Mouse (Mus musculus): Measurements from ENCODE around the gene Clstn2. TPM values are rescaled to one million over a fixed set of nuclear protein-coding genes. Genes with fewer than 3 reads are reported as not detected.

The Clstn2 gene
- polyA plus RNA-seq, 1 experiment from 2014 or later, result 1.4 TPM

DNA sequence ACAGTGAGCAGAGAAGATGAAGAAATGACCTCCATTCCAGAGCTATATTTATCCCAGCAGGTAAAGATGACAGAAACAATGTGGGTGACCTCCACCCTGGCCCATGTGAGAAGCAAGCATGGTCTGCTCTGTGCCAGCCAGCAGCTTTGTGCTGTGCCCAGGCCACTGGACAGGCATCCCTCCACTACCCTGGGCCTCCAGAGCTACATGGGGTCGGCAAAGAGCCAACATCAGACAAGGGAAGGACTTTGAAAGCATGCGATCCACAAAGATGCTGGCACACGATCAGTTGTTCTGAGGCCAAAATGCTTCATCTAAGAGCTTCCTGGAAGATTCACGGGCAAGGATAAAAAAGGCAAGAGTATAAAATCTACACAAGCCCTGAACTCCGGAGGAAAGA, 36.6 kb downstream of the Clstn2 start:
- WGBS, result 82% methylated on average over 5 of the region's 5 CpGs
- no peaks in the 10 kb centered on the region for H3K9me3 ChIP-seq
- H3K4me3 ChIP-seq, result no peak overlapping the region
- no peak for DNase-seq (ENCODE audit: low spot score)
- H3K27ac ChIP-seq, result no peak overlapping the region
- no peaks in the 10 kb centered on the region for H3K27me3 ChIP-seq (ENCODE audit: insufficient read depth, poor library complexity, severe bottlenecking)
- no peaks in the 10 kb centered on the region for H3K36me3 ChIP-seq
- peaks cover 11% of the 10 kb centered on the region for H3K4me1 ChIP-seq (replicated peaks)

DNA sequence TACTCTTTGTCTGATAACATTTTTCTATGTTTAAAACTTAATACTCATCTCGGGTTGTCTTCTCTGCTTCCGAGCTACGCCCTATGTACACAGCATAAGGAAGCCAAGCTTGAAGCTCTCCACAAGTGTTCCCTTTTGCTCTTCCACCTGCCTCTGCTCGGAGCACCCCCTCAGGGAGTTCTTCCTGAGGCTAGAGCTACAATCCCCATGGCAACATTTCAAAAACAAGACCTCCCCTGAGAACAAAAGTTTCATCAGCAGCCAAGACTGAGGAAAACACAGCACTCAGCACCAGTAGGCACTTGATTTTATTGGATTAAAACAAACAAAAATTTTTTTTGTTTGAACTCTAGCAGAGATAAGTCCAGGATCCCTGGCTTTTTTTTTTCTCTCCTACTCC, 37.3 kb downstream of the Clstn2 start:
- no peak for DNase-seq (ENCODE audit: low spot score)
- Histone ChIP-seq H3K4me1 (replicated peaks) (peaks cover 11% of the 10 kb centered on the region), H3K36me3 (no peaks in the 10 kb centered on the region), H3K27me3 (ENCODE audit: insufficient read depth, poor library complexity, severe bottlenecking) (no peaks in the 10 kb centered on the region), H3K27ac (no peak overlapping the region), H3K9me3 (no peaks in the 10 kb centered on the region), H3K4me3 (no peak overlapping the region)
- 60% methylated on average over 4 of the region's 4 CpGs for WGBS

DNA sequence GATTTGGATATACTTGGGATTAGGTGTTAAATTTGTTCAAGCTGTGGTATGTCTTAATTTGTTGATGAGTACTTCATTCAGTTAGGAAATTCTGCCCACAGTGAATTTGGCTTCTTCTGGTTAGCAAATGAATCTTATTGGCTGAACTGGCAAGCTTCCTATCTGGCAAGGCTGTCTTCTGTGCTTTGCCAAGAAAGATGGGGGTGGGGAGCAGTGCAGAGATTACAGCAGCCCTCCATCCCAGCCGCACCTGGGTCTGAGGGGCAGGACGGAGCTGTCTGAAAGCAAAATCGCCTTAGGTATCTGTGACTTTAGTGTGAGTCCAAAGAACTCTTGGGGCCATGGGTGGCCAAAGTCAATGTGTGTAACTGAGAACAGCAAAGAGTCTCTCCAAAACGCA, 40.9 kb downstream of the Clstn2 start:
- no peaks in the 10 kb centered on the region for H3K27me3 ChIP-seq (ENCODE audit: insufficient read depth, poor library complexity, severe bottlenecking)
- no peaks in the 10 kb centered on the region for H3K9me3 ChIP-seq
- H3K4me1 ChIP-seq (replicated peaks), result peaks cover 11% of the 10 kb centered on the region
- no peak for DNase-seq (ENCODE audit: low spot score)
- no peak overlapping the region for H3K4me3 ChIP-seq
- no peaks in the 10 kb centered on the region for H3K36me3 ChIP-seq
- 61% methylated on average over 4 of the region's 4 CpGs for WGBS
- H3K27ac ChIP-seq, result no peak overlapping the region

DNA sequence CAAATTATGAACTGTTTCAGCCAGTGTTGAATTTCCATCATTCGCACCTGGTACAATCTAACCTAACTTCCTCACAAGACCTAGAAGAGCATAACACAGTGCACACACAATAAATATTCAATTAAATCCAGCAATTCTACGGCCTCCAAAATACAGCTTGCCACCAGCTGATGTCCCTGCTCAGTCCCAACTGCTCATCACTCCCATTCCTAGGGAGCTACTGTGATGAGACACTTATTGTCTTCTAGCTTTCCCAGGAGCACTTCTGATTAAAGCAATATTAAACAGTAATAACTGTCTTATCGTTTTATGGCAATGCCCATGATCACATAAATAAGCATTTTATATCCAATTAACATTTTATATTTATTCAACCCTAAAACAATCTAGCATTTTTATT, 55.6 kb downstream of the Clstn2 start:
- H3K9me3 ChIP-seq, result no peaks in the 10 kb centered on the region
- no peaks in the 10 kb centered on the region for H3K36me3 ChIP-seq
- H3K27me3 ChIP-seq (ENCODE audit: insufficient read depth, poor library complexity, severe bottlenecking), result no peaks in the 10 kb centered on the region
- no peak overlapping the region for H3K4me3 ChIP-seq
- DNase-seq (ENCODE audit: low spot score), result no peak
- H3K4me1 ChIP-seq (replicated peaks), result peaks cover 10% of the 10 kb centered on the region
- H3K27ac ChIP-seq, result no peak overlapping the region
- WGBS, result 87% methylated on average over 3 of the region's 3 CpGs

DNA sequence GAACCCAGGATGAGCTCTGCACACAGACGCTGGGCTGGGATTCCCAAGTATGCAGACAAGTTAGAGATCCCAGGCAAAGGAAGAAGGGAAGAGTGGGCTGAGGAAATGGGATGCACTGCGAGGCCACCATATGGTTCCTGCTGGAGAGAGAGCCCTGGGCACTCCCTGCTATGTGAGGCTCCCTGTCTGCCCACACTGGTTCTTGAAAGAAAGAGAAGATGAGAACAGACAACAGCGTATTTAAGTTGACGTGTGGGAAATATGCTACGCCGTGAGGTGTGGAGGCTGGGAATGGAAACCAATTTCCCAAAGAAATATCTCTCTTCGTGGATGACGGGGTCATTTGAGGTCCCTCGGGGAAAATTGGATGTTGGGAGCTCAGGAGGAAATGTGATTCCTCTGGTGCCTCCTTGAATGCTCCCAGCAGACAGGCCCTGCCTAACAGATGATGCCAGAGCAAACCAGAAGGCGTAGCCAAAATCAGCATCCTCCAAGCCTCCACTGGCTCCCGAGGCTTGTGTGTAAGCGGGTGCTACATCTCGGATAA, 58.1 kb downstream of the Clstn2 start:
- Histone ChIP-seq H3K36me3 (no peaks in the 10 kb centered on the region), H3K4me3 (no peak overlapping the region), H3K27me3 (ENCODE audit: insufficient read depth, poor library complexity, severe bottlenecking) (no peaks in the 10 kb centered on the region), H3K9me3 (no peaks in the 10 kb centered on the region), H3K4me1 (replicated peaks) (peaks cover 10% of the 10 kb centered on the region; the same call in 1 of the 2 replicates), H3K27ac (no peak overlapping the region)
- WGBS, result 84% methylated on average over 13 of the region's 13 CpGs
- DNase-seq (ENCODE audit: low spot score), result no peak

DNA sequence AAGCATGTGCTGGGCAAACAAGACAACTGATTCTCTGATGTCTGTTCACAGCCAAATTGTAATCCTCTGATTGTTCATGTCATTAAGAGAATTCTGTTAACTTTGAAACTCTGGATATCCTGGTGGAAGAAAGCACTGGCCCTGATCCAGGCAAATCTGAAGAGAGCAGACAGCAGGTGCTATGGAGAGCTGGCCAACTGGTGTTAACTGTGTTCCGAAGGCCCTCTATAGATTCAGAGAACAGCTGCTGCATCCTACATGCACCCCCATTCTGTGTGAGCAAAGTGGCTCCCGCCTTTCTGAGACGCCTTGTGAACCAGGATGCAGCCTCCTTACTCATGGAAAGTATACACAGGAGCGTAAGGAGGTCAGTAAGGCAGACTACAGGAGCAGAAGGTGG, 66.3 kb downstream of the Clstn2 start:
- Histone ChIP-seq H3K4me1 (replicated peaks) (no peaks in the 10 kb centered on the region), H3K27me3 (ENCODE audit: insufficient read depth, poor library complexity, severe bottlenecking) (no peaks in the 10 kb centered on the region), H3K27ac (no peak overlapping the region), H3K4me3 (no peak overlapping the region), H3K36me3 (no peaks in the 10 kb centered on the region), H3K9me3 (no peaks in the 10 kb centered on the region)
- DNase-seq (ENCODE audit: low spot score), result no peak
- 92% methylated on average over 4 of the region's 4 CpGs for WGBS

DNA sequence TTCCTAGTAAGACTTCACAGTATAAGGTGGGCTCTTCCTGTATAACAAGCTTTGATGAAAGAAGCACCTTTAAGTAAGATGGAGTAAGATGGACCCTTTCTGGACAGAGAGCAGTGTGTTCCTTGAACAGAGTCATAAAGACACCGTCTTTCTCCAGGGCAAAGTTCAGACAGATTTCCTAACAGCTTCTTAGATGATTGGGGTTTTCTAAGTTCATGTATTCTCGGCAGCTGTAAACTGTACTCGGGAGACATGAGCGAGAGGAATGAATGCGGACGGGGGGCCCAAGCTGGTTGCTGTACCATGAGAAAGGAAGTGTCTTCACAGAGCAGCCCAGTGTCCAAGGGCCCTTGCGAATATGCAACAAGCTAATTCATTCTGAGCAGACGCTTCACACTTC, 75.5 kb downstream of the Clstn2 start:
- Histone ChIP-seq H3K27ac (no peak overlapping the region), H3K4me1 (replicated peaks) (no peaks in the 10 kb centered on the region), H3K4me3 (no peak overlapping the region), H3K27me3 (ENCODE audit: insufficient read depth, poor library complexity, severe bottlenecking) (no peaks in the 10 kb centered on the region), H3K9me3 (no peaks in the 10 kb centered on the region), H3K36me3 (no peaks in the 10 kb centered on the region)
- no peak for DNase-seq (ENCODE audit: low spot score)
- 86% methylated on average over 8 of the region's 8 CpGs for WGBS

DNA sequence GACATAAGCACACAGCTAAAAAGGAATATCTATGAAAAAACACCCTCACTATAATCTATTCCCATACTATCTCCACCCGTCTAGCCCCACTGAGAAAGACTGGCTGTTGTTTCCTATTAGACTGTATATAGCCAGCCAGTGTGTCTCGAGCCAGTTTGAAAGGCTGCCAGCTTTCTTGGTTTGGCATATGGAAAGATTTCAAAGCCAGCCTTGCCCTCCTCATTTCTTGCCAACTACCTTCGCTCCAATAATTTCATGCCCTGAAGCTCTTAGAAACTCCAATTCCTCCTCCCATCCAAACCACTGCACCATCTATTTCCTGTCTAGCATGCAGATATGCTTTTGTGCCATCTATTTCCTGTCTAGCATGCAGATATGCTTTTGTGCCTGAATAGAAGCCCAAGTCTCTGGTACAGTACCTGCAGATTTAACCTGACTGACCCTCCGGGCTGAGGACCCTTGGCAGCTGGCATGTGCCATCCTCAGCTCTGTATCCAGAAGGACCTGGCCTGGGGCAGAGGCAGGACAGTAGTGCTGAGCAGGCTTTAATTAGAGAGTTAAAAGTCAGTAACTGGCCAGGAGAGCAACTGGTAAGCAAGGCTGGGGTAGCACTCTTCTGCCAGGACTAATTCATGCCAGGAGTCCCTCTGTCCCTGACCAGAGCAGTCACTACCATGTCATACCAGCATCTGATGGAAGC, 76.4 kb downstream of the Clstn2 start:
- Histone ChIP-seq H3K4me3 (no peak overlapping the region), H3K27ac (no peak overlapping the region), H3K4me1 (replicated peaks) (no peaks in the 10 kb centered on the region), H3K27me3 (ENCODE audit: insufficient read depth, poor library complexity, severe bottlenecking) (no peaks in the 10 kb centered on the region), H3K9me3 (no peaks in the 10 kb centered on the region), H3K36me3 (no peaks in the 10 kb centered on the region)
- DNase-seq (ENCODE audit: low spot score), result no peak
- 90% methylated on average over 4 of the region's 4 CpGs for WGBS

DNA sequence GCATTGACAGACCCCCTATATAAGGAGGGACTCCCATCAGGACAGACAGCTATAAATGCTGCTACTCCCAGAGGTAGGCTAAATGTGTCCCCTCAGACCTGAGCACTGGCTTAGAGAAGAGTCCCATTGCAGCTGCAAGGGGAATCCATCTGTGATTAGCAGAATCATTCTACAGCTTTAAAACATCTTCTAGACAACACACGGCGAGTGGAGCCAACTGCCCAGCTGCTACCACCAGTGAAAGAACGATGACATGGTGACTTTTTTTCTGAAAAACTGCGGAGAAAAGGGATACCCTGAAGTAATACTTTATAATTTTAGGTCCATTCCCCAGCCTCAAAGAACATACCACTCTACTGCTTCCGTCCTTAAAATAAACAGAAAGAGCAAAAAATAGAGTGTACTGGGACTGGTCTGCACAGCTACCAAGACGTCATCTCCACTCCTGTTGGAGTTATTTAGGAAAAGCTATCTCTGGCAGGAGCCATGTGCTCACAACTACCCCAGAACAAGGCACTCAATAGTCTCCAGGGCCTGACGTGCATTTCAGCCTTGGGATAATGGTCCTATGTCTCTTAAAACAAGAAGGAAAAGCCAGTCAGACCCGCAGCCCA, 79.1 kb downstream of the Clstn2 start:
- no peak for DNase-seq (ENCODE audit: low spot score)
- Histone ChIP-seq H3K4me3 (no peak overlapping the region), H3K4me1 (replicated peaks) (no peaks in the 10 kb centered on the region), H3K27me3 (ENCODE audit: insufficient read depth, poor library complexity, severe bottlenecking) (no peaks in the 10 kb centered on the region), H3K9me3 (no peaks in the 10 kb centered on the region), H3K36me3 (no peaks in the 10 kb centered on the region), H3K27ac (no peak overlapping the region)
- 89% methylated on average over 8 of the region's 8 CpGs for WGBS

DNA sequence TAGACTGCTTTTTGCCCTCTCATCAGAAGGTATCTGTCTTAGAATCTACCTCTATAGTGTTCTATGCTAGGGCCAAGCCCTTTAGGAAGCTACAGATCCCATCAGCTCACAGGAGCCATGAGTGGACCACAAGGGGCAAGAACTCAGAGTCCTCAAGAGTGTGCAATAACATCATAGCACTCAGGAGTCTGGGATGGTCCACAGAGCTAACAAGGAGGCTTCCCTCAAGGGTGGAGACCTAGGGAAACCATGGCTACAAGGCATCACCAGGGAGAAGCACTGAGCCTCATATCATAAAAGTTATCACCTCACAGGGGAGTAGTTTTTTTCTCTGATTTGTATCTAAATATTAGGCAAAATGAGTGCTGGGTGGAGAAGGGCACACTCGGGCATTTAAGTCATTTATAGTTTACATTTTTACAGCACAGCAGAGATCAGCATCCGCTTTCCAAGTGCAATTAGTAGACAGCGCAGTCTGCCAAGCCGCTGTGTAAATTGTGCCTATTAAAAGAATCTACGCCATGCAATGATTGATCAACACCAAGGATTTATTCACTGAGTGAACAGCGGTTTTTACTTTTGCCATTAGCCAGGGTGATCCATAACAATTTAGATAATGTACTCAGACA, 82.5 kb downstream of the Clstn2 start:
- H3K36me3 ChIP-seq, result no peaks in the 10 kb centered on the region
- no peaks in the 10 kb centered on the region for H3K9me3 ChIP-seq
- no peak overlapping the region for H3K4me3 ChIP-seq
- H3K4me1 ChIP-seq (replicated peaks), result no peaks in the 10 kb centered on the region
- H3K27ac ChIP-seq, result no peak overlapping the region
- no peaks in the 10 kb centered on the region for H3K27me3 ChIP-seq (ENCODE audit: insufficient read depth, poor library complexity, severe bottlenecking)
- 93% methylated on average over 6 of the region's 6 CpGs for WGBS
- DNase-seq (ENCODE audit: low spot score), result no peak

DNA sequence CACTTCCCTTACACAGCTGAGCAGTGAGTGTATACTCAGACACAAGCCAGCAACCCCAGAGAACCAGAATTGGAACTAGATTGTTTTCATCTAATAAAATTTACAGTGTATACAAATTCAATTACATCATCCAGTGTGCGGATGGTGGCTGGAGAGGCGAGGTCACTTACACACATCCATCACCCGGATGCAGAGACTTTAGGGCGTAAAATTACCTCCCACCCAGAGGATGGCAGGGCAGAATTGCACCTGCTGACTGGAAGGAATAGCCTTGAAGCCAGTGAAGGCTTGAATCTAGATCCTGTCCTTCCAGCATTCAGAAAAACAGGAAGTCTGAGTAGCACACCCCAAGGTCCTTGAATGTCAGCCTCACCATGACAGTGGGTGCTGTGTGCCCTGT, 113.7 kb downstream of the Clstn2 start:
- H3K36me3 ChIP-seq, result no peaks in the 10 kb centered on the region
- H3K27ac ChIP-seq, result no peak overlapping the region
- peaks cover 13% of the 10 kb centered on the region for H3K4me1 ChIP-seq (replicated peaks)
- H3K4me3 ChIP-seq, result no peak overlapping the region
- H3K9me3 ChIP-seq, result no peaks in the 10 kb centered on the region
- no peak for DNase-seq (ENCODE audit: low spot score)
- WGBS, result 81% methylated on average over 4 of the region's 4 CpGs
- no peaks in the 10 kb centered on the region for H3K27me3 ChIP-seq (ENCODE audit: insufficient read depth, poor library complexity, severe bottlenecking)

DNA sequence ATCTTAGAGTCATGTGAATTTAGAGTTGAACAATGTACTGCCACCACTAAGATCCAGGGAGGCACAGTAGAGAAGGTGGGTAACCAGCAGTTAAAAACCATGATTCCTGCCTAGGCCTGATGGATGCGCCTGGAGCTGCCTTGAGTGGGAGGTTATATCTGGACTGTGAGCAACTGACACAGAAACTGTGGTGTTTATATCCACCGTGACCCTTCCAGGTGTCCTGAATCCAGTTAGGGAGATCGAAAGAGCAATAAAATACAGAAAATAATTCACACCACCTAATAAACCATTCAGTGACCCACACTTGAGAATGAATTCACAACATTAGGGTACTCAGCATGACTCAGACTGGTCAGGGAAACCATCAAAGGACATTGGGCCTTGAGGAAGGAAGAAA, 141.6 kb downstream of the Clstn2 start:
- H3K4me3 ChIP-seq, result no peak overlapping the region
- no peaks in the 10 kb centered on the region for H3K27me3 ChIP-seq (ENCODE audit: insufficient read depth, poor library complexity, severe bottlenecking)
- no peak overlapping the region for H3K27ac ChIP-seq
- 91% methylated on average over 3 of the region's 3 CpGs for whole genome bisulfite sequencing
- H3K4me1 ChIP-seq (replicated peaks), result peaks cover 3% of the 10 kb centered on the region; the same call in 1 of the 2 replicates
- DNase-seq (ENCODE audit: low spot score), result no peak
- H3K9me3 ChIP-seq, result no peaks in the 10 kb centered on the region
- no peaks in the 10 kb centered on the region for H3K36me3 ChIP-seq

DNA sequence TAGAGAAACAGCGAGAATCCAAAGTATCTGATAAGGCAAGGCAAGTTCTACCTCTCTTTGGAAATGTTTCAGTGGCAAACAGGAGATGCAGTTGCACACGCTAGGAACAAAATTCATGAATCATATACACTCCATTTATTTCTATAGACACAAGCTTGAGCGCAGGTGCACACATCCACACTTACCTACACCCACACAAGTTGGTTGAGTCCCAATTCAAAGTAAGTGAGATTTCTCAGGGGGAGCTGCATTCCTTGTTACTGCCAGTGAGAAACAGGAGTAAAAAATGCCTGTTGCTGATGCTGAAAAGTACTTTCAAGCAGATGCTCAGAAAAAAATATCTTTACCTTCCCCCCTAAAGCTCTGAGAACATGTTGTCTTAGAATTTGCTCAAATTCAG, 149.6 kb downstream of the Clstn2 start:
- 87% methylated on average over 3 of the region's 3 CpGs for WGBS
- H3K27me3 ChIP-seq (ENCODE audit: insufficient read depth, poor library complexity, severe bottlenecking), result no peaks in the 10 kb centered on the region

More for the DNA sequence above, 149.6 kb downstream of the Clstn2 start:
- DNase-seq (ENCODE audit: low spot score), result no peak
- no peaks in the 10 kb centered on the region for H3K4me1 ChIP-seq (replicated peaks)
- no peaks in the 10 kb centered on the region for H3K36me3 ChIP-seq
- no peak overlapping the region for H3K27ac ChIP-seq
- no peak overlapping the region for H3K4me3 ChIP-seq
- no peaks in the 10 kb centered on the region for H3K9me3 ChIP-seq
